Mouse (Mus musculus): ENCODE measurements around the gene Nlrp6. TPM values are rescaled to one million over a fixed set of nuclear protein-coding genes. Genes with fewer than 3 reads are reported as not detected.

Nlrp6 gene
- polyA plus RNA-seq, 1 experiment from 2014 or later = 0.64 TPM

DNA sequence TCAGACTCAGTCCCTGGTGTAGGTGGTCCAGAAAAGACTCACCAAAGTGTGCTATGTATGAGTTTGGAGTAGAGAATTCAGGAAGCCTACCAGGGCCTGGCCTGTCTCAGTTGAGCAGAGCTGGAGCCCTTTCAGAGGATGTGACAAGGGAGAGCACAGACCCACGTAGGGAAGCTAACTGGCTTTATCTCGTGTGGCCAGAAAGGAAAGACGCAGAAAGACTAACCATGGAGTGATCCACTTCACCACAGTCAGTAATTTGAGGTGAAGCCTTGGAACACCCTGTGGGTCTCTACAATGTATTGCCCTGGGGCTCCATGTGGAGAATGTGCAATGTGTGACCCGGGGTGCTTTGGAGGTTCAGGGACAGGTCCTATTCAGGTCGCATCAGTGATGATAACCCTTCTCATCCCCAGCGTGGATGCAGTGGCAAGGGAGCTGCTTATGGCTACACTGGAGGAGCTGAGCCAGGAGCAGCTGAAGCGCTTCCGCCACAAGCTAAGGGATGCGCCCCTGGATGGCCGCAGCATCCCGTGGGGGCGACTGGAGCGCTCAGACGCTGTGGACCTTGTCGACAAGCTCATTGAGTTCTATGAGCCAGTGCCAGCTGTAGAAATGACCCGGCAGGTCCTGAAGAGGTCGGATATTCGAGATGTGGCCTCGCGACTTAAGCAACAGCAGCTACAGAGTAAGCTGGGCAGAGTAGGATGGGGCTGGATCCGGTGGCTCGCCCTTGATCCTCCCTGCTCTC is 698 bp downstream of the Nlrp6 start:
- H3K27me3 ChIP-seq (ENCODE audit: control insufficient read depth, insufficient read depth, low read length) = peaks cover 40% of the 10 kb centered on the region
- no peak overlapping the region for H3K4me2 ChIP-seq (ENCODE audit: low read depth, low read length)
- 26% methylated on average over 22 of the region's 22 CpGs for WGBS
- peaks cover 8% of the 10 kb centered on the region; the same call in 1 of the 2 replicates for H3K4me1 ChIP-seq (ENCODE audit: control insufficient read depth, insufficient read depth, low read length)
- no peak overlapping the region for H3K27ac ChIP-seq (ENCODE audit: low read depth, low read length)
- no peak for ATAC-seq (ENCODE audit: low read depth)
- H3K9ac ChIP-seq (replicated peaks; ENCODE audit: low read depth, low read length) = no peak overlapping the region
- H3K4me3 ChIP-seq (ENCODE audit: low read depth, low read length) = no peak overlapping the region
- no peaks in the 10 kb centered on the region for H3K9me3 ChIP-seq (ENCODE audit: control insufficient read depth, low read length)
- no peaks in the 10 kb centered on the region for H3K36me3 ChIP-seq (ENCODE audit: control insufficient read depth, insufficient read depth, low read length)

DNA sequence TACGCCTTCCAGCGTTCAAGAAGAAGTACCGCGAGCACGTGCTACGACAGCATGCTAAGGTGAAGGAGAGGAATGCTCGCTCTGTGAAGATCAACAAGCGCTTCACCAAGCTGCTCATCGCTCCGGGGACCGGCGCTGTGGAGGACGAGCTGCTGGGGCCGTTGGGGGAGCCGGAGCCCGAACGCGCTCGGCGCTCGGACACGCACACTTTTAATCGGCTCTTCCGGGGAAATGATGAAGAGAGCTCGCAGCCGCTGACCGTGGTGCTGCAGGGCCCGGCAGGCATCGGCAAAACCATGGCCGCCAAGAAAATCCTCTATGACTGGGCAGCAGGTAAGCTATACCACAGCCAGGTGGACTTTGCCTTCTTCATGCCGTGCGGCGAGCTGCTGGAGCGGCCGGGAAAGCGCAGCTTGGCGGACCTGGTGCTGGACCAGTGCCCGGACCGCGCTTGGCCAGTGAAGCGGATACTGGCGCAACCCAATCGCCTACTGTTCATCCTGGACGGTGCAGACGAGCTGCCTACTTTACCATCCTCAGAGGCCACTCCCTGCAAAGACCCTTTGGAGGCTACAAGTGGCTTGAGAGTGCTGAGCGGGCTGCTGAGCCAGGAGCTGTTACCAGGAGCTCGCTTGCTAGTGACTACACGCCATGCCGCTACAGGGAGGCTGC is 1.8 kb downstream of the Nlrp6 start:
- Histone ChIP-seq H3K4me1 (ENCODE audit: control insufficient read depth, insufficient read depth, low read length) (peaks cover 8% of the 10 kb centered on the region; the same call in 1 of the 2 replicates), H3K9me3 (ENCODE audit: control insufficient read depth, low read length) (no peaks in the 10 kb centered on the region), H3K27me3 (ENCODE audit: control insufficient read depth, insufficient read depth, low read length) (peaks cover 40% of the 10 kb centered on the region), H3K36me3 (ENCODE audit: control insufficient read depth, insufficient read depth, low read length) (no peaks in the 10 kb centered on the region), H3K27ac (ENCODE audit: low read depth, low read length) (no peak overlapping the region), H3K4me2 (ENCODE audit: low read depth, low read length) (peak overlapping the region; percentile 69), H3K4me3 (ENCODE audit: low read depth, low read length) (peak overlapping the region; percentile 30), H3K9ac (replicated peaks; ENCODE audit: low read depth, low read length) (no peak overlapping the region; the same call in 1 of the 2 replicates)
- ATAC-seq (ENCODE audit: low read depth) = 0 out of 2 replicates have a peak, but pooled peaks have one; percentile 46
- 0% methylated on average over 49 of the region's 49 CpGs for WGBS

DNA sequence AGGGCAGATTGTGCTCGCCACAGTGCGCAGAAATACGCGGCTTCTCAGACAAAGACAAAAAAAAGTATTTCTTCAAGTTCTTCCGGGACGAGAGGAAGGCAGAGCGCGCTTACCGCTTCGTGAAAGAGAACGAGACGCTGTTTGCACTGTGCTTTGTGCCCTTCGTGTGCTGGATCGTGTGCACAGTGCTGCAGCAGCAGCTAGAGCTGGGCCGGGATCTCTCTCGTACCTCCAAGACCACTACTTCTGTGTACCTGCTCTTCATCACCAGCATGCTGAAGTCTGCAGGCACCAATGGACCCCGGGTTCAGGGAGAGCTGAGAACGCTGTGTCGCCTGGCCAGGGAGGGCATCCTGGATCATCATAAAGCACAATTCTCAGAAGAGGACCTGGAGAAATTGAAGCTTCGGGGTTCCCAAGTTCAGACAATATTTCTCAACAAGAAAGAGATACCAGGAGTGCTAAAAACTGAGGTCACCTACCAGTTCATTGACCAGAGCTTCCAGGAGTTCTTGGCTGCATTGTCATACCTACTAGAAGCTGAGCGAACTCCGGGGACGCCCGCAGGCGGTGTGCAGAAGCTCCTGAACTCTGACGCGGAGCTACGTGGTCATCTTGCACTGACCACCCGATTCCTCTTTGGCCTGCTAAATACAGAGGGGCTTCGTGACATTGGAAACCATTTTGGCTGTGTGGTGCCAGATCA is 2.5 kb downstream of the Nlrp6 start:
- H3K9ac ChIP-seq (replicated peaks; ENCODE audit: low read depth, low read length) = no peak overlapping the region
- WGBS = 21% methylated on average over 30 of the region's 30 CpGs
- peak overlapping the region; percentile 30 for H3K4me3 ChIP-seq (ENCODE audit: low read depth, low read length)
- no peaks in the 10 kb centered on the region for H3K36me3 ChIP-seq (ENCODE audit: control insufficient read depth, insufficient read depth, low read length)
- H3K27ac ChIP-seq (ENCODE audit: low read depth, low read length) = no peak overlapping the region
- H3K4me1 ChIP-seq (ENCODE audit: control insufficient read depth, insufficient read depth, low read length) = peaks cover 8% of the 10 kb centered on the region; the same call in 1 of the 2 replicates
- no peaks in the 10 kb centered on the region for H3K9me3 ChIP-seq (ENCODE audit: control insufficient read depth, low read length)
- H3K27me3 ChIP-seq (ENCODE audit: control insufficient read depth, insufficient read depth, low read length) = peaks cover 40% of the 10 kb centered on the region
- peak overlapping the region; percentile 69 for H3K4me2 ChIP-seq (ENCODE audit: low read depth, low read length)
- ATAC-seq (ENCODE audit: low read depth) = no peak

DNA sequence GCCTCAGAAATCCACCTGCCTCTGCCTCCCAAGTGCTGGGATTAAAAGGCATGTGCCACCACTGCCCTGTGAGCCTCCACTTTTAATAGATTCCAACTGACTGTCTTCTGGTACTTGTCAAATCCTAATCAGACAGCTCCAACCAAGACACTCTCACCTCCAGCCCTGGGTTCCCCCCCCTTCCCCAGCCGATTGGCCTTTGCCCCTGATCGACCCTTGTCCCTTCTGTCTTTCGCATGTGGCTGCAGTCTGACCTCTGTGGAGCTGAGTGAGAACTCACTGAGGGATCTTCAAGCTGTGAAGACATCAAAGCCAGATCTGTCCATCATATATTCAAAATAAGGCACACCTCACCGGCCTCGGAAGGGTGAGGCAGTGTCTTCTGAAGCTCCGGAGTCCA is 6.5 kb downstream of the Nlrp6 start:
- Histone ChIP-seq H3K36me3 (ENCODE audit: control insufficient read depth, insufficient read depth, low read length) (no peaks in the 10 kb centered on the region), H3K9ac (replicated peaks; ENCODE audit: low read depth, low read length) (no peak overlapping the region), H3K4me3 (ENCODE audit: low read depth, low read length) (no peak overlapping the region), H3K4me2 (ENCODE audit: low read depth, low read length) (no peak overlapping the region), H3K27me3 (ENCODE audit: control insufficient read depth, insufficient read depth, low read length) (peaks cover 21% of the 10 kb centered on the region), H3K9me3 (ENCODE audit: control insufficient read depth, low read length) (no peaks in the 10 kb centered on the region), H3K4me1 (ENCODE audit: control insufficient read depth, insufficient read depth, low read length) (peaks cover 8% of the 10 kb centered on the region; the same call in 1 of the 2 replicates), H3K27ac (ENCODE audit: low read depth, low read length) (no peak overlapping the region)
- no peak for ATAC-seq (ENCODE audit: low read depth)
- WGBS = 94% methylated on average over 6 of the region's 6 CpGs

DNA sequence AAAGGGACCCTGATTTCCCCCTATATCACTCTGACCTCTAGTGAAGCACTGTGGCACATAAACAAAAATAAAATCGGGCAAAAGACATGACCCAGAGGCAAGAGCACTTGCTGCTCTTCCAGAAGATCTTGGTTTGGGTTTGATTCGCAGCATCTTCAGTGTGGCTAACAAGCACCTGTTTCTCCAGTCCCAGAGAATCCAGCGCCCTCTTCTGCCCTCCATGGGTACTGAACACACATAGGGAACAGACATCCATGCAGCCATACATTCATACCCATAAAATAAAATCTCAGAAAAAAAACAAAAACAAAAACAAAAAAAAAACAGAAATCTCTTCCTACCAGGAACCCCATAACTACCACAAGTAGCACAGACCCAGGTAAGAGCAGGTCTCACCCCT is 17.7 kb downstream of the Nlrp6 start:
- Histone ChIP-seq H3K4me2 (ENCODE audit: low read depth, low read length) (no peak overlapping the region), H3K36me3 (ENCODE audit: control insufficient read depth, insufficient read depth, low read length) (no peaks in the 10 kb centered on the region), H3K9me3 (ENCODE audit: control insufficient read depth, low read length) (no peaks in the 10 kb centered on the region), H3K27ac (ENCODE audit: low read depth, low read length) (no peak overlapping the region), H3K27me3 (ENCODE audit: control insufficient read depth, insufficient read depth, low read length) (no peaks in the 10 kb centered on the region), H3K4me1 (ENCODE audit: control insufficient read depth, insufficient read depth, low read length) (peaks cover 5% of the 10 kb centered on the region; the same call in 1 of the 2 replicates), H3K4me3 (ENCODE audit: low read depth, low read length) (no peak overlapping the region), H3K9ac (replicated peaks; ENCODE audit: low read depth, low read length) (no peak overlapping the region)
- no peak for ATAC-seq (ENCODE audit: low read depth)
- WGBS = 44% methylated on average over 3 of the region's 3 CpGs

DNA sequence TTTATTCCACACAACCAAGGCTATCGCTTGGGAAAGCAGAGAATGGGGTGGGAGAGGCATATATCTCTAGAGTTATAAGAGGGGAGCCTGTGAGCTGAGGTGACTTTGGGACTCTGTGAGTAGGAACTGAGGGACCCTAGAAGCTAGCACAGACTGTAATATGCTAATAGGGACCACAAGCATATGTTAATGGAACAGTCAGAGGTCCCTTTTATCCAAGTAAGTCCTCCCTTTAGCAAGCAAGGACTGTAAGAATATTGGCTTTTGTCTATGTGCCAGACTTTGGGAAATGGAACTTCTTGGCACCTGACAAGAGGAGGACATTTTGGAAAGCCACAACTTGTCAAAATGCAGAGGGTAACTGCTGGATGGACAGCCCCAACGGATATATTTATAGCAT is 18.2 kb downstream of the Nlrp6 start:
- ATAC-seq (ENCODE audit: low read depth) = no peak
- H3K27ac ChIP-seq (ENCODE audit: low read depth, low read length) = no peak overlapping the region
- no peaks in the 10 kb centered on the region for H3K27me3 ChIP-seq (ENCODE audit: control insufficient read depth, insufficient read depth, low read length)
- H3K4me2 ChIP-seq (ENCODE audit: low read depth, low read length) = no peak overlapping the region
- H3K9me3 ChIP-seq (ENCODE audit: control insufficient read depth, low read length) = no peaks in the 10 kb centered on the region
- H3K36me3 ChIP-seq (ENCODE audit: control insufficient read depth, insufficient read depth, low read length) = no peaks in the 10 kb centered on the region
- H3K4me3 ChIP-seq (ENCODE audit: low read depth, low read length) = no peak overlapping the region
- H3K9ac ChIP-seq (replicated peaks; ENCODE audit: low read depth, low read length) = no peak overlapping the region
- H3K4me1 ChIP-seq (ENCODE audit: control insufficient read depth, insufficient read depth, low read length) = peaks cover 5% of the 10 kb centered on the region; the same call in 1 of the 2 replicates
- WGBS = 20% methylated on average over 2 of the region's 2 CpGs

DNA sequence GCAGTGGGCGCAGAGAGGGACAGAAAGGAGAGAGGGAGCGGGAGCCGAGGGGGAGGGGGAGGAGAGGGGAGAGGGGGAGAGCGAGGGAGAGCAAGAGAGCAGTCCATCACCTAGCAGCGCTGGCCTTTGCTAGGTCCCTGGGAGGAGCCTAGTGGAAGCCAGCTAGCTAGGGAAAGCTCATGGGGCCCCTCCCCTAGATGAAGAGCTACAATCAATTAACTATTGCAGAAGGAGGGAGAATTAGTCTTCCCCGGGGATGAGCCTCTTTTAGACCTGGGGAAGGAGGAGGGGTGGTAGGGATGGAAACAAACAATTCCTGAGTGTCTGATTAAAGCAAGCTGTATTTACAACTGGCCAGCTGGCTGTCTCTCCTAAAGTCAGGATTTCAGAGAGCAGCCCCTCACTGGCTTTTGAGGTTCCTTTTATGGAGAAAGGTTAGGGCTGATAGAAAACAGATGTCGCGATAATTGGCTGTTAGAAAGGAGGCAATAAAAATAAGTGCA is 19.0 kb downstream of the Nlrp6 start:
- H3K4me3 ChIP-seq (ENCODE audit: low read depth, low read length) = no peak overlapping the region
- H3K27me3 ChIP-seq (ENCODE audit: control insufficient read depth, insufficient read depth, low read length) = no peaks in the 10 kb centered on the region
- no peak overlapping the region for H3K9ac ChIP-seq (replicated peaks; ENCODE audit: low read depth, low read length)
- no peak overlapping the region for H3K27ac ChIP-seq (ENCODE audit: low read depth, low read length)
- H3K36me3 ChIP-seq (ENCODE audit: control insufficient read depth, insufficient read depth, low read length) = no peaks in the 10 kb centered on the region
- H3K4me2 ChIP-seq (ENCODE audit: low read depth, low read length) = 0 out of 2 replicates have a peak overlapping the region, but pooled peaks have one; percentile 4
- no peaks in the 10 kb centered on the region for H3K9me3 ChIP-seq (ENCODE audit: control insufficient read depth, low read length)
- WGBS = 3% methylated on average over 7 of the region's 8 CpGs
- peak; percentile 63; the same call in 1 of the 2 replicates for ATAC-seq (ENCODE audit: low read depth)
- H3K4me1 ChIP-seq (ENCODE audit: control insufficient read depth, insufficient read depth, low read length) = peaks cover 5% of the 10 kb centered on the region; the same call in 1 of the 2 replicates

DNA sequence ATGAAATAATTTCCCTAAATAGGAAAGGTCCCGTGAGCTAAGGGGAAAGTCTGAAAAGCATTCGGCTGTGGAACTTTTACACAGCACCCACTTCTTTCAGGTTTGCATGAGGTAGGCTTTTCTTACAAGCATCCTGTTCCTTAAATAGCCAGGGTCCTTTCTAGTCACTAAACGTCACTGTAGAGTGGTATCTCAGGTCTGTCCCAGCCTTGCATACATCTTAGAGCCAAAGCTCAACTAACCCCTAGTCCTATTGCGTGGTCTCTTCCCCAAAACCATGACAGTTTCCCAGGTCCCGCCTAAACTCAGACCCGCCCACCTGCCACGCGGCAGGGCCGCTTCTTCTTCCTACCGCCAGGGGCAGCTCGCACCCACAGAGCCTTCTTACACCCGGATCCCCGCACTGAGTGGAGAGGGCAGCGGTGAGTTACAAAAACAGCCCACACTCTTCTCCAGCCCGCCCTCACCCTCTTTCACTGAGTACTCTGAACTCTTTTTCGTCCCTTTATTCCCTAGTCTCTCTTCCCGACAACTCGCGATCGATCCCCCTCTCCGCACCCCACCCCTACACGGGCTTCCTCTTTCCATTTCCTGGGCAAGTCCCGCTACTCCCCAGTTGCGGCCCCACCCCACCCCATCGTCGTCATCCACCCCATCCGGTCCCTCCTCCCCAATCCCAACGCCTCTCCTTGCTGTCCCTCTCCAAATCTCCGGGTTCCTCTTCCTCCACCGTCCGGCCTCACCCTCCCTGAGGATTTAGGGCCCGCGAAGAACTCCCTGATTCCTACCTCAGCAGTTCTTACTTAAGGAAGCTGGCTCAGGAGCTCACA is 20.7 kb downstream of the Nlrp6 start, which contains the start of gene Pgghg:
Gene Pgghg, plus strand, starts transcription at position 170 of the 830 bp plus-strand sequence.
- Histone ChIP-seq H3K9ac (replicated peaks; ENCODE audit: low read depth, low read length) (peak within 1 kb of the TSS; percentile 42), H3K27me3 (ENCODE audit: control insufficient read depth, insufficient read depth, low read length) (no peaks in the 10 kb centered on the region), H3K36me3 (ENCODE audit: control insufficient read depth, insufficient read depth, low read length) (no peaks in the 10 kb centered on the region), H3K4me1 (ENCODE audit: control insufficient read depth, insufficient read depth, low read length) (peaks cover 5% of the 10 kb centered on the region; the same call in 1 of the 2 replicates), H3K9me3 (ENCODE audit: control insufficient read depth, low read length) (no peaks in the 10 kb centered on the region), H3K27ac (ENCODE audit: low read depth, low read length) (peak within 1 kb of the TSS; percentile 49; the same call in 1 of the 2 replicates), H3K4me3 (ENCODE audit: low read depth, low read length) (peak within 1 kb of the TSS; percentile 30), H3K4me2 (ENCODE audit: low read depth, low read length) (peak within 1 kb of the TSS; percentile 45)
- peak; percentile 84 for ATAC-seq (ENCODE audit: low read depth)
- 3% methylated on average over 33 of the region's 33 CpGs for WGBS

Measured in neural tube, embryonic 14.5 days (tissue).